Mouse (Mus musculus) brain, adult 2 months (tissue): ENCODE data around the gene Acr.
A peak's percentile ranks its signal among the peaks of the same experiment; 100 is the strongest.

Experiments used
- DNase-seq: peaks from one replicate; pipeline ENCODE4 v3.0.0; 2011; ENCODE audit warnings: low read depth, low spot score

The Acr gene

GRCm38 (mm10) chr15:89568114-89568513, at the start of gene Acr:
Gene Acr, plus strand, starts transcription at chr15:89568326.
- DNase-seq: no peak

- peak; percentile 77 for DNase-seq
Measured at GRCm38 (mm10) chr15:89521951-89522350, 46.2 kb upstream of the Acr start.

GRCm38 (mm10) chr15:89522566-89523282, 45.4 kb upstream of the Acr start:
- no peak for DNase-seq

GRCm38 (mm10) chr15:89523283-89523832, 44.8 kb upstream of the Acr start:
- peak; percentile 69 for DNase-seq

GRCm38 (mm10) chr15:89524001-89524571, 44.0 kb upstream of the Acr start:
- no peak for DNase-seq

GRCm38 (mm10) chr15:89524611-89525415, 43.3 kb upstream of the Acr start:
- peak; percentile 86 for DNase-seq

GRCm38 (mm10) chr15:89525464-89525863, 42.7 kb upstream of the Acr start:
- peak; percentile 95 for DNase-seq

GRCm38 (mm10) chr15:89525896-89526295, 42.2 kb upstream of the Acr start:
- no peak for DNase-seq

- no peak for DNase-seq
Measured at GRCm38 (mm10) chr15:89526776-89527325, 41.3 kb upstream of the Acr start.

GRCm38 (mm10) chr15:89527466-89527865, 40.7 kb upstream of the Acr start:
- no peak for DNase-seq

GRCm38 (mm10) chr15:89528201-89528850, 39.8 kb upstream of the Acr start:
- no peak for DNase-seq

GRCm38 (mm10) chr15:89528923-89529322, 39.2 kb upstream of the Acr start:
- DNase-seq: no peak

GRCm38 (mm10) chr15:89530336-89530735, 37.8 kb upstream of the Acr start:
- peak; percentile 84 for DNase-seq

- no peak for DNase-seq
Measured at GRCm38 (mm10) chr15:89531399-89531798, 36.7 kb upstream of the Acr start.

- peak; percentile 95 for DNase-seq
Measured at GRCm38 (mm10) chr15:89532026-89532923, 35.9 kb upstream of the Acr start.

- DNase-seq: peak; percentile 66
Measured at GRCm38 (mm10) chr15:89532924-89533842, 34.9 kb upstream of the Acr start.

- DNase-seq: no peak
Measured at GRCm38 (mm10) chr15:89533843-89534207, 34.3 kb upstream of the Acr start.

- peak; percentile 89 for DNase-seq
Measured at GRCm38 (mm10) chr15:89544171-89544570, 24.0 kb upstream of the Acr start.

GRCm38 (mm10) chr15:89547321-89547720, 20.8 kb upstream of the Acr start:
- no peak for DNase-seq
